Mouse (Mus musculus) erythroblast, embryonic 14.5 days (primary cell): ENCODE data around the gene Txlna.

ENCODE experiments used
- GATA1 ChIP-seq: IDR thresholded peaks from 2 replicates; pipeline ENCODE4 v1.6.1; 2012; ENCODE audit warnings: low read length, inconsistent platforms, mixed read lengths
- TAL1 ChIP-seq: IDR thresholded peaks from 3 replicates; pipeline ENCODE4 v1.6.1; 2012; ENCODE audit warnings: low read length, inconsistent platforms, mixed read lengths

GRCm38 (mm10) chr4:129645204-129645603, 4.3 kb upstream of the Txlna start:
- TF ChIP-seq TAL1 = no peak
- no peak for TF ChIP-seq GATA1
